Mouse (Mus musculus): ENCODE data around the gene Pde6h.

DNA sequence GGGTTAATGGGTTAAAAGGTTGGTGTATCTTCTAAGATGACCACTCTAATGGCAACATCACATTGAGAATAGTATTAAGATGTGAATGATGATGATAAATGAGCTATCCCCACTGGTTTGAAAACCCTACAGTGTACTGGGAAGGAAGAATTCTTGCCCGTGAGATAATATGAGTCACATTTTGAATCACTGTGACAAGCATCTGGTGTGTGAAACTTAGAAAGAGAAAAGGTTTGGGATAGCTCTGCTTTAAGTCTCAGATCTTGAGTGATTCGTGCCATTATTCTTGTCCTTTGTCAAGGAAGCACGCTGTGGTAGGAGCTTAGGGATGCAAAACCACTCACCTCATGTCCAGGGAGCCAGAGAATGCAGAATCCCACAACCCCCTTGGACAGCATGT lies 75.4 kb downstream of the Pde6h start:
- TF ChIP-seq CTCF (IDR thresholded peaks at IDR 0.05; ENCODE audit: borderline replicate concordance, insufficient read depth, low read depth, low read length) (no peak), POLR2A (IDR thresholded peaks at IDR 0.05; ENCODE audit: borderline replicate concordance, insufficient read depth, low read length) (no peak)

All from cerebellum, adult 2 months (tissue).